In the genomic region with DNA sequence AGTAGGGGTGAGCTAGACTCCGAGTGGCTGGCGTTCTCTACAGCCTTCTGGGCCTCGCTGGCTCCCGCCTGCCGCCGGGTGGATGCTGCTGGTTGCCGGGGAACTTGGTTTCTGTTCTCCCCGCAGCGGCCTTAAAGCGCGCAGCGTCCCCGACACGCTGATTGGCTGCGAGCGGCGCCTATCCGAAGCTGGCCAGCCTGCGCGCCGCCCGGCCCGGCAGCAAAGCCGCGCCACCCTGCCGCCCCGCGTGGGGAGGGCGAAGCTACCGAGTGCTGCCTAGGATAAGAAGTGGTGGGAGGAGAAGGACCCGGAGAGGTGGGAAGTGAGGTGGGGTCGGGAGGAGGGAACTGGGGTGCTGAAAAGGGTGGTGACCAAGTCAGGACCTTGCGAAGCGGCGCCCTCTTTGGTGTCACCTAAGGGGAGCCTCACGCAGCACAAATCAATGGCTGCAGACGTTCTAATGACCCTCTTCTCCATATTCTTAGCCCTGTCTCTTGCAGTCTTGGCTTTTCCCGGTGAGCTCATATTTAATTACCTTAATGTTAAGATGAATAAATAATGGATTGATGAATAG, we compare ENCODE assay signal across 8 mouse cellular contexts. TPM values are rescaled to one million over a fixed set of nuclear protein-coding genes. Genes with fewer than 3 reads are reported as not detected.
A peak's percentile ranks its signal among the peaks of the same experiment; 100 is the strongest.
DNase-seq lines count a peak whose midpoint lies in the region; ATAC-seq and TF ChIP-seq lines count a peak whose summit lies in the region.

No protein-coding gene starts in this region.

- peak overlapping the region; percentile 83 for H3K4me2 ChIP-seq in lung, embryonic 16.5 days (ENCODE audit: low read depth, low read length)

- peaks cover 22% of the 10 kb centered on the region for H3K27me3 ChIP-seq in kidney, adult 2 months (replicated peaks; ENCODE audit: control insufficient read depth, insufficient read depth, low read length)
- peaks cover 82% of the 10 kb centered on the region for H3K27me3 ChIP-seq in lung, embryonic 16.5 days (ENCODE audit: control insufficient read depth, insufficient read depth, low read depth, low read length)

- no peak overlapping the region for H3K9ac ChIP-seq in lung, embryonic 16.5 days (ENCODE audit: low read length)

- H3K4me3 ChIP-seq in kidney, adult 2 months (ENCODE audit: insufficient read depth, low read depth, low read length), result peak overlapping the region; percentile 26
- H3K4me3 ChIP-seq in lung, embryonic 16.5 days (ENCODE audit: low read length), result peak overlapping the region; percentile 53

- no peaks in the 10 kb centered on the region for H3K36me3 ChIP-seq in kidney, adult 2 months (ENCODE audit: control insufficient read depth, insufficient read depth, low read length)
- no peaks in the 10 kb centered on the region for H3K36me3 ChIP-seq in lung, embryonic 16.5 days (ENCODE audit: control insufficient read depth, insufficient read depth, low read length)

- no peak overlapping the region for H3K27ac ChIP-seq in kidney, adult 2 months (ENCODE audit: insufficient read depth, low read depth, low read length)
- H3K27ac ChIP-seq in lung, embryonic 16.5 days (ENCODE audit: low read length), result 0 out of 2 replicates have a peak overlapping the region, but pooled peaks have one; percentile 20

- TF ChIP-seq CTCF in kidney, adult 2 months (conservative IDR thresholded peaks at IDR 0.05; ENCODE audit: insufficient read depth, insufficient read length, low read depth, low read length), result no peak

- no peaks in the 10 kb centered on the region for H3K4me1 ChIP-seq in kidney, adult 2 months (ENCODE audit: control insufficient read depth, insufficient read depth, low read length)
- peaks cover 22% of the 10 kb centered on the region for H3K4me1 ChIP-seq in lung, embryonic 16.5 days (replicated peaks; ENCODE audit: control insufficient read depth, insufficient read depth, low read length)

- 1% methylated on average over 38 of the region's 38 CpGs for WGBS in kidney, adult 2 months
- under 1% methylated on average over 38 of the region's 38 CpGs for WGBS in lung, embryonic 16.5 days

- ATAC-seq in lung, embryonic 16.5 days (ENCODE audit: low read depth), result peak; percentile 88

- peak; percentile 75 for DNase-seq in ovary, postnatal 36 days (ENCODE audit: low spot score)
- DNase-seq in ovary, postnatal 10 days (ENCODE audit: low spot score), result no peak
- peak; percentile 88 for DNase-seq in embryo, embryonic 9.5 days (ENCODE audit: extremely low spot score)
- peak; percentile 74 to 80 for DNase-seq in heart, adult 9 months (ENCODE audit: low spot score in 2 of 2)
- DNase-seq in kidney, adult 2 months, result peak; percentile 72
- peak; percentile 92 for DNase-seq in retina, postnatal 1 day
- no peak for DNase-seq in MN1 (ENCODE audit: low spot score)

- no peaks in the 10 kb centered on the region for H3K9me3 ChIP-seq in lung, embryonic 16.5 days (ENCODE audit: control insufficient read depth, low read length)

- TF ChIP-seq POLR2A in kidney, adult 2 months (IDR thresholded peaks at IDR 0.05; ENCODE audit: low read depth, low read length), result no peak

RNA-seq across cellular contexts. Expression of gene Six1, which starts 7.0 kb away (rescaled TPM):
- 0.35 and 0.53 TPM in 2 replicates for polyA plus RNA-seq in kidney, adult 2 months (2012; rRNA removed)
- polyA plus RNA-seq in lung, embryonic 16.5 days (2015; fragmentation: Nextera tagmentation; extraction: Ambion mirVana), result 1.3 and 2.0 TPM in 2 replicates

Comparison
In these comparisons a context has a peak if more than half of its experiments do, and no peak if none do; other contexts are left out.
1. DNase-seq: peak in ovary, postnatal 36 days (single experiment), embryo, embryonic 9.5 days (single experiment), heart, adult 9 months (2 of 2), kidney, adult 2 months (single experiment) and retina, postnatal 1 day (single experiment); none in ovary, postnatal 10 days (single experiment) and MN1 (single experiment).